Mouse (Mus musculus) megakaryocyte, embryonic 14.5 days (primary cell): ENCODE measurements around the gene Lancl2.

Experiments used
- FLI1 ChIP-seq: IDR thresholded peaks from 2 replicates; pipeline ENCODE4 v1.6.1; 2012; ENCODE audit warnings: low read length, inconsistent platforms, mixed read lengths
- GATA1 ChIP-seq: IDR thresholded peaks from 3 replicates; pipeline ENCODE4 v1.6.1; 2012; ENCODE audit warnings: mixed read lengths, low read length, inconsistent platforms, borderline replicate concordance

DNA sequence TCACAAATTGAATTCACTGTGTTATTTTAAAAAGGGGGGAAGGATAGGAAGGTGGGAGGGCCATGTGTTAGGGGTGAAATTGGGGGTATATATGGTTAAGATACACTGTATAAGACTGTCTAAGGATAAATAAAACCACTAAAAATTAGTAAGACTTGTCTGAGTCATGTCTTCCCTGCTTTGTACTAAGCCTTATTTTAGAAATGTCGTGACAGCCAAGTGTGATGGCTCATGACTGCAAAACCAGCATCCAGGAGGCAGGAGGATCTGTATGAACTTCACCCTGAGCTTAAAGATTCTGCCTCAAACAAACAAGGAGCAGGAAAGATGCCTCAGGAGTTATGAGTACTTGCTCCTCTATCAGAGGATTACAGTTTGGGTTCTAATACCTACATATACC, 18.2 kb upstream of the Lancl2 start:
- TF ChIP-seq GATA1, result no peak
- no peak for TF ChIP-seq FLI1
